Mouse (Mus musculus): ENCODE results near the gene Zfp36l2. TPM values are rescaled to one million over a fixed set of nuclear protein-coding genes. Genes with fewer than 3 reads are reported as not detected.
A peak's percentile ranks its signal among the peaks of the same experiment; 100 is the strongest.
"Not testable (repeated sequence)": the region's sequence is repeated elsewhere in the genome, so short reads cannot be mapped to it uniquely, and the experiment has no call there.

Zfp36l2 gene
- polyA plus RNA-seq (2015; fragmentation: Nextera tagmentation; extraction: Ambion mirVana): 6.6 and 8.7 TPM in 2 replicates

GRCm38 (mm10) chr17:84187727-84188373, at the start of gene Zfp36l2:
Gene Zfp36l2, minus strand, starts transcription at chr17:84187947.
- peak within 1 kb of the TSS; percentile 99 for H3K27ac ChIP-seq
- H3K9ac ChIP-seq: peak within 1 kb of the TSS; percentile 87
- peak within 1 kb of the TSS; percentile 84 for H3K4me3 ChIP-seq
- peaks cover 49% of the 10 kb centered on the region for H3K4me1 ChIP-seq (replicated peaks)
- H3K36me3 ChIP-seq: no peaks in the 10 kb centered on the region
- no peaks in the 10 kb centered on the region for H3K9me3 ChIP-seq (replicated peaks)
- under 1% methylated on average over 68 of the region's 76 CpGs for WGBS
- peak within 1 kb of the TSS; percentile 94 for H3K4me2 ChIP-seq
- no peaks in the 10 kb centered on the region for H3K27me3 ChIP-seq
- ATAC-seq (replicated peaks; ENCODE audit: insufficient number of reproducible peaks, insufficient read depth, low FRiP score, low read depth): peak; percentile 87

GRCm38 (mm10) chr17:84236781-84237557, 49.2 kb upstream of the Zfp36l2 start:
- H3K27me3 ChIP-seq: no peaks in the 10 kb centered on the region
- peak overlapping the region; percentile 54 for H3K27ac ChIP-seq
- peaks cover 19% of the 10 kb centered on the region for H3K4me1 ChIP-seq (replicated peaks)
- H3K9ac ChIP-seq: no peak overlapping the region
- no peak overlapping the region for H3K4me2 ChIP-seq
- no peaks in the 10 kb centered on the region for H3K9me3 ChIP-seq (replicated peaks)
- no peak overlapping the region for H3K4me3 ChIP-seq
- no peaks in the 10 kb centered on the region for H3K36me3 ChIP-seq
- ATAC-seq (replicated peaks; ENCODE audit: insufficient number of reproducible peaks, insufficient read depth, low FRiP score, low read depth): no peak
- 41% methylated on average over 7 of the region's 7 CpGs for WGBS

GRCm38 (mm10) chr17:84235399-84235928, 47.7 kb upstream of the Zfp36l2 start:
- Histone ChIP-seq H3K27ac (no peak overlapping the region), H3K4me2 (no peak overlapping the region), H3K9me3 (replicated peaks) (no peaks in the 10 kb centered on the region), H3K36me3 (no peaks in the 10 kb centered on the region), H3K9ac (no peak overlapping the region), H3K27me3 (no peaks in the 10 kb centered on the region), H3K4me3 (no peak overlapping the region), H3K4me1 (replicated peaks) (peaks cover 19% of the 10 kb centered on the region)
- ATAC-seq (replicated peaks; ENCODE audit: insufficient number of reproducible peaks, insufficient read depth, low FRiP score, low read depth): no peak
- WGBS: 75% methylated on average over 4 of the region's 4 CpGs

DNA sequence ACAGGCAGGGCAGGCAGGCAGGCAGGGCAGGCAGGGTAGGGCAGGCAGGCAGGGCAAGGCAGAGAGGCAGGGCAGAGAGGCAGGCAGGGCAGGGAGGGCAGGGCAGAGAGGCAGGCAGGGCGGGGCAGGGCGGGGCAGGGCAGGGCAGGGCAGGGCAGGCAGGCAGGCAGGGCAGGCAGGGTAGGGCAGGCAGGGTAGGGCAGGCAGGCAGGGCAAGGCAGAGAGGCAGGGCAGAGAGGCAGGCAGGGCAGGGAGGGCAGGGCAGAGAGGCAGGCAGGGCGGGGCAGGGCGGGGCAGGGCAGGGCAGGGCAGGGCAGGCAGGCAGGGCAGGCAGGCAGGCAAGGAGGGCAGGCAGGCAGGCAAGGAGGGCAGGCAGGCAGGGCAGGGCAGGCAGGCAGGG, 47.0 kb upstream of the Zfp36l2 start:
- H3K27ac ChIP-seq; H3K36me3 ChIP-seq; H3K27me3 ChIP-seq; H3K4me3 ChIP-seq; H3K4me2 ChIP-seq; ATAC-seq (replicated peaks; ENCODE audit: insufficient number of reproducible peaks, insufficient read depth, low FRiP score, low read depth); H3K9me3 ChIP-seq (replicated peaks); H3K9ac ChIP-seq: not testable (repeated sequence)
- H3K4me1 ChIP-seq (replicated peaks): peaks cover 19% of the 10 kb centered on the region
- 100% methylated on average over 1 of the region's 4 CpGs for WGBS

- WGBS: 89% methylated on average over 2 of the region's 2 CpGs
- Histone ChIP-seq H3K9ac (no peak overlapping the region), H3K4me1 (replicated peaks) (peaks cover 19% of the 10 kb centered on the region), H3K27me3 (no peaks in the 10 kb centered on the region), H3K4me3 (no peak overlapping the region), H3K4me2 (no peak overlapping the region), H3K9me3 (replicated peaks) (no peaks in the 10 kb centered on the region), H3K36me3 (peaks cover 8% of the 10 kb centered on the region), H3K27ac (no peak overlapping the region)
- ATAC-seq (replicated peaks; ENCODE audit: insufficient number of reproducible peaks, insufficient read depth, low FRiP score, low read depth): no peak
Measured at GRCm38 (mm10) chr17:84233758-84234157, 46.0 kb upstream of the Zfp36l2 start.

DNA sequence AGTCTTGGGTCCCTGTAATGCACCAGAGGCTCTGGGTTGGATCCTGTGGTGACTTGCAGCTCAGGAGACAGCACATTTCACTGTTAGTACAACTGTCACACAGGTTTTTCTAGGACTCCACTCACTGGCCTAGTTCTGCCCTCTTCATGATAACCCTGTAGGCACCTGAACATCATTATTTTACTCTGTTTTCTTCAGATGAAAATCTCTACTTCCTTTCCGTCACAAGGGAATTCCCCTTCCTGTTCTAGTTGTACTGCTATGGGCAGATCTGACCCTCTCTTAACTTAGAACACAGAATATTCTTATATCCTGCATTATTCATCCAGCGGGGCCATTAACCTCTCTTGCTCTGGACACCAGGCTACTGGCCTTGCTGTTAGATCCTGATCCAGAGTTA, 43.6 kb upstream of the Zfp36l2 start:
- Histone ChIP-seq H3K27me3 (no peaks in the 10 kb centered on the region), H3K9ac (no peak overlapping the region), H3K36me3 (peaks cover 8% of the 10 kb centered on the region)

GRCm38 (mm10) chr17:84228223-84228622, 40.5 kb upstream of the Zfp36l2 start:
- Histone ChIP-seq H3K4me1 (replicated peaks) (peaks cover 12% of the 10 kb centered on the region), H3K27me3 (no peaks in the 10 kb centered on the region), H3K9ac (no peak overlapping the region), H3K4me2 (no peak overlapping the region), H3K27ac (no peak overlapping the region), H3K4me3 (no peak overlapping the region), H3K9me3 (replicated peaks) (no peaks in the 10 kb centered on the region), H3K36me3 (peaks cover 8% of the 10 kb centered on the region)
- no peak for ATAC-seq (replicated peaks; ENCODE audit: insufficient number of reproducible peaks, insufficient read depth, low FRiP score, low read depth)
- WGBS: 87% methylated on average over 2 of the region's 2 CpGs

More for the DNA sequence above, 43.6 kb upstream of the Zfp36l2 start:
- H3K4me1 ChIP-seq (replicated peaks): peaks cover 7% of the 10 kb centered on the region
- H3K4me2 ChIP-seq: no peak overlapping the region
- no peak for ATAC-seq (replicated peaks; ENCODE audit: insufficient number of reproducible peaks, insufficient read depth, low FRiP score, low read depth)
- 77% methylated on average over 2 of the region's 2 CpGs for WGBS
- H3K9me3 ChIP-seq (replicated peaks): no peaks in the 10 kb centered on the region
- H3K27ac ChIP-seq: no peak overlapping the region
- H3K4me3 ChIP-seq: no peak overlapping the region

DNA sequence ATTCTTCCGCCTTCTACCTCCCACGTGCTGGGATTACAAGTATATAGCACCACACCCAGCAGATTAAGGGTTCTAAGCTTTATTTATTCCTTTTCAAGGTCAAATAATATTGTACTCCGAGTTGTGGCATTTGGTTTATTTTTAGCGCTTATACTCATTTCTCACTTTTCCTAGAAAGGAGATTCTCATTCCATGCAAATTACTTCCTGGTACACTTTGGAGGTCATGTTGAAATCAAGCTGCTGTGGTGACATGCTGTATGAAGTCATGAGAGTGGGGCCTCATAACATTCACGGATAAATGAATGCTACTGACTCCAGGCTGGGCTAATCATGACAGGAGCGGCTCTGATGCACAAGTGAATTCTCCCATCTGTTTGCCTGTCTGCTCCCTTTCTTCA, 38.9 kb upstream of the Zfp36l2 start:
- H3K27ac ChIP-seq: peak overlapping the region; percentile 31; the same call in 1 of the 2 replicates
- 61% methylated on average over 6 of the region's 6 CpGs for WGBS

DNA sequence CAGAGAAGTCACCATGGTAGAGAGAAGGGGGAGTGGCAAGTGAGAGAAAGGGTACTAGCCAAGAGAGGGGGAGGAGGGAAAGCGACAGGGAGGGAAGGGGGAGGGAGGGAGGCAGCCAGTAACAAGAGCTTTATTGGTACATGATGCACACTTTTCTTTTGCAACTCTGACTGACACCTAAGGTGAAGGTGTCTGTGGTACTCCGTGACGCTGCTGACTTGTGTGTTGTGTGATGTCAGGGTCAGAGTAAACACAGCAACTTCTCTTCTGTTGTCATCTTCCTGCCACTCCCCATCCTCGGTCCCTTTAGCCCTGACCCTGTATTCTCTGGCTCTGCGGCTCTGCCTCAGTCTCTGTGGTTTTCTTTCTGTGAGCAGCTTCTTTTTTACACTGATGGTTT, 38.5 kb upstream of the Zfp36l2 start:
- peak overlapping the region; percentile 31; the same call in 1 of the 2 replicates for H3K27ac ChIP-seq

More for the DNA sequence above, 38.9 kb upstream of the Zfp36l2 start:
- no peak overlapping the region for H3K4me2 ChIP-seq
- H3K4me1 ChIP-seq (replicated peaks): peaks cover 12% of the 10 kb centered on the region
- no peak overlapping the region for H3K9ac ChIP-seq
- no peak for ATAC-seq (replicated peaks; ENCODE audit: insufficient number of reproducible peaks, insufficient read depth, low FRiP score, low read depth)
- H3K4me3 ChIP-seq: no peak overlapping the region
- H3K36me3 ChIP-seq: peaks cover 8% of the 10 kb centered on the region
- no peaks in the 10 kb centered on the region for H3K9me3 ChIP-seq (replicated peaks)
- H3K27me3 ChIP-seq: no peaks in the 10 kb centered on the region

DNA sequence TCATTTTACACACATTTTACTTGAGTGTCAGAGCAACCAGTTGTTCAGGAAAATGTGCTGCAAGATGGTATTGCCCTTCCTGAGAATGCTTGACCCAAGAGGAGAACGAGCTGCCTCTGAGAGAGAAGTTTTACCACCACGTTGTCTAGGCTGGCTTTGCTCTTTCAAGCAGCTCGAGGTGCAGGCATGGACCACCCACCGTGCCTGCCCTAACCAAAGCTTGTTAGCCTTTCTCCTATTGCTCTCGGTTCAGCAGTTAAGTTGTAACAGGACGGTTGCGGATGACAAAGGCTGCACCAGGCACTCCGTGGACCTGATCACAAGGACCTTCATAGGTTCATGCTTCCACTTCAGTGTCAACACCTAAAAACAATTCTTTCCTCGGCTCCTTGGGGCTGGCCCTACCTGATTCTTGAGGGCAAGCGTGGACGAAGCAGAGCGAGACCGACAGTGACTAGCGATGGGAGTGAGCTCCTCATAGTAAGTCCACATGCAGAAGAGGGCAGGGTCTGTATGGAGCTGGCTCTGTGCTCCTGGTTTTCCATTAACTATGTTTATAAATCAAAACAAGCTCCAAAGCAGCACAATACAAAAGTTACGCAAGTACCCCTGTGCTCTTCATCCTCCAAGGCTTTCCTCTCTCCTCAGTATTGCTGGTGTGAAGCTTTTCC, 36.6 kb upstream of the Zfp36l2 start:
- no peaks in the 10 kb centered on the region for H3K27me3 ChIP-seq
- peaks cover 15% of the 10 kb centered on the region for H3K36me3 ChIP-seq
- ATAC-seq (replicated peaks; ENCODE audit: insufficient number of reproducible peaks, insufficient read depth, low FRiP score, low read depth): no peak
- 83% methylated on average over 15 of the region's 15 CpGs for WGBS
- peaks cover 12% of the 10 kb centered on the region for H3K4me1 ChIP-seq (replicated peaks)
- no peak overlapping the region for H3K4me2 ChIP-seq
- no peak overlapping the region for H3K4me3 ChIP-seq
- H3K9me3 ChIP-seq (replicated peaks): no peaks in the 10 kb centered on the region
- H3K9ac ChIP-seq: no peak overlapping the region
- no peak overlapping the region for H3K27ac ChIP-seq

More for the DNA sequence above, 38.5 kb upstream of the Zfp36l2 start:
- Histone ChIP-seq H3K9ac (no peak overlapping the region), H3K9me3 (replicated peaks) (no peaks in the 10 kb centered on the region), H3K4me2 (no peak overlapping the region), H3K36me3 (peaks cover 9% of the 10 kb centered on the region), H3K27me3 (no peaks in the 10 kb centered on the region), H3K4me3 (no peak overlapping the region), H3K4me1 (replicated peaks) (peaks cover 12% of the 10 kb centered on the region)
- WGBS: 73% methylated on average over 5 of the region's 5 CpGs
- no peak for ATAC-seq (replicated peaks; ENCODE audit: insufficient number of reproducible peaks, insufficient read depth, low FRiP score, low read depth)

- H3K36me3 ChIP-seq: peaks cover 11% of the 10 kb centered on the region; the same call in 1 of the 2 replicates
- ATAC-seq (replicated peaks; ENCODE audit: insufficient number of reproducible peaks, insufficient read depth, low FRiP score, low read depth); H3K27ac ChIP-seq; H3K9ac ChIP-seq; H3K9me3 ChIP-seq (replicated peaks); H3K4me3 ChIP-seq; H3K4me2 ChIP-seq; H3K27me3 ChIP-seq; H3K4me1 ChIP-seq (replicated peaks): not testable (repeated sequence)
- WGBS: 98% methylated on average over 2 of the region's 2 CpGs
Measured at GRCm38 (mm10) chr17:84218841-84219240, 31.1 kb upstream of the Zfp36l2 start.
